Mouse (Mus musculus) embryonic facial prominence, embryonic 11.5 days (tissue): Measurements from ENCODE around the gene Tbc1d10c. TPM values are rescaled to one million over a fixed set of nuclear protein-coding genes. Genes with fewer than 3 reads are reported as not detected.

Experiments
- microRNA-seq: library from miRNA; unstranded; fragments of <30 nt; microRNA quantifications from one replicate; pipeline ENCODE4, GENCODE M21; 2016; ENCODE audit warnings: borderline number of aligned reads
- polyA plus RNA-seq: library from polyadenylated mRNA; unstranded; fragments of >200 nt; fragmentation: Nextera tagmentation; extraction: Ambion mirVana; gene quantifications from 2 replicates; pipeline ENCODE4 v1.2.1, GENCODE M21; 2014

Tbc1d10c gene
- polyA plus RNA-seq, 1 experiment from 2014 or later, result 1.4 TPM

Small RNA genes lying within 50 kb of the gene (microRNA-seq; reads per million reads assigned to microRNA genes)
- gene Gm26115, result not detected

Other genes starting within 250 kb of the Tbc1d10c start
- not detected in 2 replicates for gene Aldh3b3, start 232.6 kb downstream of the Tbc1d10c start, polyA plus RNA-seq
- gene Aldh3b2, start 219.0 kb downstream of the Tbc1d10c start, polyA plus RNA-seq, result 1.2 and 1.6 TPM in 2 replicates
- 2.3 and 3.5 TPM in 2 replicates for gene Acy3, start 204.7 kb downstream of the Tbc1d10c start, polyA plus RNA-seq
- gene Tbx10, start 198.5 kb downstream of the Tbc1d10c start, polyA plus RNA-seq, result 0.26 TPM in 1 of 2 replicates, not detected in the other
- gene Nudt8, start 190.7 kb downstream of the Tbc1d10c start, polyA plus RNA-seq, result 24.2 and 26.6 TPM in 2 replicates
- gene Gm49405, start 190.7 kb downstream of the Tbc1d10c start, polyA plus RNA-seq, result 1.3 and 1.4 TPM in 2 replicates
- gene Doc2g, start 188.0 kb downstream of the Tbc1d10c start, polyA plus RNA-seq, result 2.2 TPM in 2 replicates
- 190 and 205 TPM in 2 replicates for gene Ndufv1, start 178.5 kb downstream of the Tbc1d10c start, polyA plus RNA-seq
- 405 and 453 TPM in 2 replicates for gene Gstp1, start 153.3 kb downstream of the Tbc1d10c start, polyA plus RNA-seq
- gene Gstp2, start 145.3 kb downstream of the Tbc1d10c start, polyA plus RNA-seq, result 2.2 and 2.3 TPM in 2 replicates
- not detected in 2 replicates for gene Gstp3, start 131.7 kb downstream of the Tbc1d10c start, polyA plus RNA-seq
- not detected in 2 replicates for gene Cabp2, start 109.7 kb downstream of the Tbc1d10c start, polyA plus RNA-seq
- 58.6 and 69.0 TPM in 2 replicates for gene Cdk2ap2, start 94.1 kb downstream of the Tbc1d10c start, polyA plus RNA-seq
- 6.3 and 7.3 TPM in 2 replicates for gene Pitpnm1, start 91.3 kb downstream of the Tbc1d10c start, polyA plus RNA-seq
- gene Aip, start 65.4 kb downstream of the Tbc1d10c start, polyA plus RNA-seq, result 68.3 and 85.1 TPM in 2 replicates
- gene Gpr152, start 51.5 kb downstream of the Tbc1d10c start, polyA plus RNA-seq, result not detected in 2 replicates
- not detected in 2 replicates for gene Cabp4, start 47.3 kb downstream of the Tbc1d10c start, polyA plus RNA-seq
- 108 and 122 TPM in 2 replicates for gene Coro1b, start 42.7 kb downstream of the Tbc1d10c start, polyA plus RNA-seq
- gene Ptprcap, start 37.7 kb downstream of the Tbc1d10c start, polyA plus RNA-seq, result 0.64 and 1.3 TPM in 2 replicates
- 42.0 and 42.3 TPM in 2 replicates for gene Rps6kb2, start 27.9 kb downstream of the Tbc1d10c start, polyA plus RNA-seq
- 2.0 TPM in 2 replicates for gene Carns1, start 15.8 kb downstream of the Tbc1d10c start, polyA plus RNA-seq
- gene Ppp1ca, start 781 bp upstream of the Tbc1d10c start, polyA plus RNA-seq, result 955 and 1,002 TPM in 2 replicates
- gene Rad9a, start 10.4 kb upstream of the Tbc1d10c start, polyA plus RNA-seq, result 46.8 and 49.5 TPM in 2 replicates
- 4.6 and 5.0 TPM in 2 replicates for gene Clcf1, start 23.0 kb upstream of the Tbc1d10c start, polyA plus RNA-seq
- gene AC109138.7, start 23.1 kb upstream of the Tbc1d10c start, polyA plus RNA-seq, result not detected in 2 replicates
- gene Pold4, start 40.6 kb upstream of the Tbc1d10c start, polyA plus RNA-seq, result 12.7 and 13.0 TPM in 2 replicates
- gene Ssh3, start 77.9 kb upstream of the Tbc1d10c start, polyA plus RNA-seq, result 2.7 and 4.8 TPM in 2 replicates
- 5.6 and 6.4 TPM in 2 replicates for gene Ankrd13d, start 91.9 kb upstream of the Tbc1d10c start, polyA plus RNA-seq
- gene Grk2, start 114.9 kb upstream of the Tbc1d10c start, polyA plus RNA-seq, result 13.5 and 18.9 TPM in 2 replicates
- 43.5 and 48.3 TPM in 2 replicates for gene Kdm2a, start 207.0 kb upstream of the Tbc1d10c start, polyA plus RNA-seq
- gene Rhod, start 248.1 kb upstream of the Tbc1d10c start, polyA plus RNA-seq, result 39.8 and 45.9 TPM in 2 replicates